Comparison of ENCODE assay signal across 8 mouse cellular contexts in genomic region chr3:87411150-87411549, GRCm38 (mm10). TPM values are rescaled to one million over a fixed set of nuclear protein-coding genes. Genes with fewer than 3 reads are reported as not detected.
DNase-seq lines count a peak whose midpoint lies in the region; TF ChIP-seq lines count a peak whose summit lies in the region.

No protein-coding gene starts in this region.

- no peaks in the 10 kb centered on the region for H3K4me1 ChIP-seq in lung, adult 2 months (ENCODE audit: control insufficient read depth, insufficient read depth, low read length)

- H3K4me3 ChIP-seq in lung, adult 2 months (replicated peaks; ENCODE audit: extremely low read depth, low read depth, low read length), result no peak overlapping the region

- peak; percentile 22 for DNase-seq in 3134 (ENCODE audit: extremely low read depth, insufficient read length, low spot score)
- DNase-seq in MEL-GATA-1-ER (ENCODE audit: extremely low read depth, low read depth), result peak; percentile 39
- DNase-seq in cerebellum, adult 8-10 months, result peak; percentile 15
- DNase-seq in forelimb bud, embryonic 11.5 days (ENCODE audit: low read depth, low spot score), result peak; percentile 59
- DNase-seq in kidney, adult 8-10 months, result peak; percentile 7 to 21
- DNase-seq in lung, adult 2 months, result peak; percentile 30
- DNase-seq in ovary, postnatal 14 days (ENCODE audit: low spot score), result peak; percentile 30
- DNase-seq in thymus, postnatal 4 days, result peak; percentile 84

- 16% methylated on average over 12 of the region's 12 CpGs for WGBS in lung, adult 2 months

- no peak for TF ChIP-seq POLR2A in lung, adult 2 months (IDR thresholded peaks at IDR 0.05; ENCODE audit: borderline replicate concordance, extremely low read depth, low read depth, low read length)

- TF ChIP-seq CTCF in lung, adult 2 months (IDR thresholded peaks at IDR 0.05; ENCODE audit: insufficient read depth, low read length), result peak; percentile 51

RNA-seq across cellular contexts. Expression of gene Fcrl5, which starts 24.4 kb away (rescaled TPM):
- 0.14 and 0.18 TPM in 2 replicates for polyA plus RNA-seq in lung, adult 2 months (2012; rRNA removed)

RNA-seq across cellular contexts. Expression of gene Fcrl1, which starts 35.0 kb away (rescaled TPM):
- 2.1 and 2.6 TPM in 2 replicates for polyA plus RNA-seq in lung, adult 2 months (2012; rRNA removed)

RNA-seq across cellular contexts. Expression of gene Cd5l, which starts 53.5 kb away (rescaled TPM):
- 1.5 and 2.8 TPM in 2 replicates for polyA plus RNA-seq in lung, adult 2 months (2012; rRNA removed)

Comparison
In these comparisons a context has a peak if more than half of its experiments do, and no peak if none do; other contexts are left out.
1. DNase-seq: peak in every context shown above with its lines; median percentile 84 in thymus, postnatal 4 days; 59 in forelimb bud, embryonic 11.5 days; 39 in MEL-GATA-1-ER; 30 in lung, adult 2 months; 30 in ovary, postnatal 14 days; 22 in 3134; 15 in cerebellum, adult 8-10 months; 14 in kidney, adult 8-10 months.